Mouse (Mus musculus) forebrain, embryonic 15.5 days (tissue): Measurements from ENCODE around the gene Arhgef6. TPM values are rescaled to one million over a fixed set of nuclear protein-coding genes. Genes with fewer than 3 reads are reported as not detected.

Experiments used
- polyA plus RNA-seq: library from polyadenylated mRNA; unstranded; fragments of >200 nt; fragmentation: Nextera tagmentation; extraction: Ambion mirVana; gene quantifications from 2 replicates; pipeline ENCODE4 v1.2.1, GENCODE M21; 2015

Arhgef6 gene
- polyA plus RNA-seq, 1 experiment from 2014 or later: 7.0 TPM

Other genes with a start within 250 kb of the Arhgef6 start
- gene Cd40lg, start 126.6 kb downstream of the Arhgef6 start, polyA plus RNA-seq: not detected in 2 replicates
- 253 and 254 TPM in 2 replicates for gene Rbmx, start 54.3 kb upstream of the Arhgef6 start, polyA plus RNA-seq
- not detected in 2 replicates for gene Gm364, start 70.4 kb upstream of the Arhgef6 start, polyA plus RNA-seq
- 0.09 and 0.18 TPM in 2 replicates for gene Gpr101, start 165.0 kb upstream of the Arhgef6 start, polyA plus RNA-seq